Mouse (Mus musculus) thymus, postnatal 0 days (tissue): Measurements from ENCODE around the gene Retsat. TPM values are rescaled to one million over a fixed set of nuclear protein-coding genes. Genes with fewer than 3 reads are reported as not detected.

Source experiments
- DNase-seq: peaks from one replicate; pipeline ENCODE4 v3.0.0-alpha.2; 2015; ENCODE audit warnings: low spot score
- polyA plus RNA-seq: library from polyadenylated mRNA; unstranded; fragments of >200 nt; fragmentation: Nextera tagmentation; extraction: Ambion mirVana; gene quantifications from 2 replicates; pipeline ENCODE4 v1.2.1, GENCODE M21; 2015

Gene Retsat
- polyA plus RNA-seq, 1 experiment from 2014 or later, result 10.5 TPM

DNA sequence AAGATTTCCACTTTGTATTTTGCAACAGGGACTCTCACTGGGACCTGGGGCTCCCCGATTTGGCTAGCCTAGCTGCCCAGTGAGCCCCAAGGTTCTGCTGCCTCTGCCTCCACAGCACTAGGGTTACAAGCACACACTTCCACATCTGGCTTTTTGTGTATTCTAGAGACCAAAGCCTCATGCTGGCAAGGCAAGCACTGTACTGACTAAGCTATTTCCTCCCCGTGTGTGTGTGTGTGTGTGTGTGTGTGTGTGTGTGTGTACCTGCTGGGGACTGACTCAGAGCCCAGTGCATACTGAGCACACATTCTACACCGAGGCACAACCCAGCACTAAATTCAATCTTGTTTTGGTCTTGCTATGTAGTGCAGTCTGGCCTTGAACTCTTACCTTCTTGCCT is 11.6 kb upstream of the Retsat start:
- DNase-seq, result no peak

DNA sequence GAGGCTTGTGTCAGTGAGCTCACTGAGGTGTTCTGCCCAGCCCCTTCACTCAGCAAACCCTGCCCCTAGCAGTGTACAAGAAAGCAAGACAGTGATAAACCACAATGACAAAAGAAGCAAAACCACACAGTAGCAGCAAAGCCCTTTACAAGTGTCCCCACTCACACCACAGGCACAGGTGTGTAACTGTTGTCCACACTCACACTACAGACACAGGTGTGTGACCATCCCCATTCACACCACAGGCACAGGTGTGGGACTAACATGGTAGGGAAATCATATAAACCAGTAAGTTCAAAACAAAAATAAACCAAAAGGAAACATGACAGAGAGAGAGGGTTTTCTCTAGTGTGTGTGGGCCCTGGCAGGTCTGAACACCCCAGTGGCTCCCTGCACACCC is 10.0 kb upstream of the Retsat start:
- no peak for DNase-seq

DNA sequence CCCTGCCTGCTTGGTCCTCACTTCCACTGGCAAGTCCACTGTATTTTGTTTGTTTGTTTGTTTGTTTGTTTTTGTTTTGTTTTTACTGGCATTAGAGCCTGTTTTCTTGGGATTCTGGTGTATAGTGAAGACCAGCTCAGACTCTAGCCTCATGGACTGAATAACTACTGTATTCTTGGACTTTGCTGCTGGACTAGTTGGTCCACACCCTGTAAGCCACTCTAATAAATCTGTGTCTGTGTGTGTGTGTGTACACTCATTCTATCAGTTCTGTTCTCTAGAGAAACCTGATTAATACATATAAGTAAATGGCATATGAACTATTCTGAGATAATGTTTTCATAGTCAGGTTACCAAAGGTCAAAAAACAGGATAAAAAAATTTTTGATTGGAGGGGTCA is 8.2 kb upstream of the Retsat start:
- no peak for DNase-seq

DNA sequence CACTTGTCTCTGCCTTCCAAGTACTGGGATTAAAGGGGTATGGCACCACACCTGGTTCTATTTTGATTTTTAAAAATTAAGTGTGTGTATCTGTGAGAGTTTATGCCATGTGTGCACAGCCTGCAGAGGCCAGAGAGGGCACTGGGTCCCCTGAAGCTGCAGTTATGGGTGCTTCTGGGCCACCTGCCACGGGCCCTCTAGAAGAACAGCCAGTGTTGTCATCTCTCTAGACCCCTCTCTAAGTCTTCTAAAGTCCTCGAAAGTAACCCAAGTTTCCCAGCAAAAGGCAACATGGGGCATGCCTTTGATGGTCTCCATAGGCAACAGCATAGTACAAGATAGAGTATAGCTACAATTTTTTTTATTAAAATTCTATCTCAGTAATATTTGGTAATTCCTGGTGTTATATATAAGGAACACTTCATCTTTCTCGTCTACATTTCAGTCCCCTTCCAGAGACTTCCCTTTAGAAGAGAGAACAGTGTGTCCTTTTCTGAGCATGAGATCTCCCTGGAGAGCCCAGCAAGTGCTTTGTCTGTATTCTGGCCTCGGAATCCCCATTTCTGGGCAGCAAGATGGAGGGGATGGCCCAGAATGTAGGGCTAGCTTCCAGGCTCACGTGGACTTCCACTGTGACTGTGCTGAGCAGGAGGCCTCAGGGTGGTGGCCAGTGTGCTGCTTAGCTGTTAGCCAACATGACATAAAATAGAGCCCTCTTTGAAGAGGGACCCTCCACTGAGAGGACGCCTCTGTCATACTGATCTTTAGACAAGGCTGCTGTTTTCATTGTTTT is 5.1 kb upstream of the Retsat start:
- DNase-seq, result no peak

- DNase-seq, result no peak
These were observed 4.4 kb upstream of the Retsat start for GRCm38 (mm10) chr6:72593914-72594313.

- peak; percentile 14 for DNase-seq
These were observed 996 bp upstream of the Retsat start for GRCm38 (mm10) chr6:72597083-72597874.

- DNase-seq, result no peak
These were observed 699 bp downstream of the Retsat start for GRCm38 (mm10) chr6:72598791-72599557.

DNA sequence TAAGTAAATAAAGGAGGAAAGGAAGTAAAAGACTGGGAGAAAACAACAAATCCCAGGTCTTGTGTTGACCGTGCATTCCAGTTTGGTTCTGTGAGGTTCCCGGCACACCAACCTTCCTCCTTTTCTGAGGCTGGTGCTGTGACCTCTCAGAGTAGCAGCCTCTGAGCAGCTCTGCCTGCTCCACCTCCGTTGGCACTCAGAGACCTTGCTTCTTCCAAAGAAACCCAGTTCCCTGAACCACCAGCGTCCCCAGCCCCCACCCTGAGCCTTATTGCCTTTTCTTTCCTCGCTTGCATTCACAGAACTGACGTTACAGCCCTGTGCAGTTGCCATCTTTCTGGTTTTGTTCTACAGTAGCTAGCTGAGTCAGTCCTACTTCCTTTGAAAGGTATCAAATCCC is 1.9 kb downstream of the Retsat start:
- DNase-seq, result no peak

DNA sequence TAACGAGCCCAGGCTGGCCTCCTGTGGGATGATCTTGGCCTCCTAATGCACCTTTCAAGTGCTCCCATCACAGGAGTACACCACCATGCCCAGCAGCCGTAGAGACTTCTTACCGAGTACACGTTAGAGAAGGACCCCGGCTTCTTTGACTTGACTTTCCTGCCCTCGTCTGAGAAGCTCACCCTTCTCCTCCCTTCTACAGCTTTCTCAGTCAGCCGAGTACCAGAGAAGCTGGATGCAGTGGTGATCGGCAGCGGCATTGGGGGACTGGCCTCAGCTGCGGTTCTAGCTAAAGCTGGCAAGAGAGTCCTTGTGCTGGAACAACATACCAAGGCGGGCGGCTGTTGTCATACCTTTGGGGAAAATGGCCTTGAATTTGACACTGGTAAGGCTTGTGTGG is 2.5 kb downstream of the Retsat start:
- DNase-seq, result no peak

- peak; percentile 86 for DNase-seq
These were observed 3.5 kb downstream of the Retsat start for GRCm38 (mm10) chr6:72601732-72602131.

GRCm38 (mm10) chr6:72604066-72604465 is 5.8 kb downstream of the Retsat start:
- DNase-seq, result no peak

DNA sequence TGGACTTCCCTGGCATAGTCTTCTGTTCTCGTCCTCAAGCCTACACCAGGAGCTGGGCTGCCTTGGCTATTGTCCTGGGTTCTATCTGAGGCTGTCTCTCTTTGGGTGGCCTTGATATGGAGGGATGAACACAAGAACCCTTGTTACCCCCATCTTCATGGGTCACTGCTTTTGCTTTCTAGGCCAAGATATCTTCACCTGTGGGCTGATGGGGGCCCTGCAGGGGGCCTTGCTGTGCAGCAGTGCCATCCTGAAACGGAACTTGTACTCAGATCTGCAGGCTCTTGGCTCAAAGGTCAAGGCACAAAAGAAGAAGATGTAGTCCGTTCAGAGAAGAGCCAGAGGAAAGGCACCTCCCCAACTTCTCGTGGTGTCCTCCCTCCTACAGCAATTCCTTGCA is 8.8 kb downstream of the Retsat start:
- no peak for DNase-seq

- no peak for DNase-seq
These were observed 9.4 kb downstream of the Retsat start for GRCm38 (mm10) chr6:72607676-72608075.

DNA sequence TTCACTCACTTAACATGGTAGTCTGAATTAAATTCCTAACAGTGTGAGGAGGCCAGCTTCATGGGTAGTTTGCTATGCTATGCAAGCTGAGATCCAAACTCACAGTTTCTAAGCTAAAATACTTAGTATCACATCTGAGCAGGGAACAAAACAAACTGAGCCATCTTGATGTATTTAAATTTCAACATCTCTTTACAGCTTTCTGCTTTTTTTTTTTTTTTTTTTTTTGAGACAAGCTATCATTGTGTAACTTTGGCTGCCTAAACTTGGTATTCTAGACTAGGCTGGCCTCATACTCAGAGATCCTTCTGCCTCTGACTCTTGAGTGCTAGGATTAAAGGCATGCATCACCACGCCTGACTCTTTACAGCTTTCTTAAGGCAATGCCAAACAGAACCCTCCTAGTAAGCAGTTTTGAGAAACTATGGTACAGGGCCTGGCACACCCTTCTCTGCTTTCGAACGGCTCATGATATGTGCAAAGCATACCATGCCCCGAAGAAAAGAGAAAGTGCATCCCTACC is 10.4 kb downstream of the Retsat start:
- no peak for DNase-seq

- no peak for DNase-seq
These were observed 12.0 kb downstream of the Retsat start for GRCm38 (mm10) chr6:72610261-72610660.

DNA sequence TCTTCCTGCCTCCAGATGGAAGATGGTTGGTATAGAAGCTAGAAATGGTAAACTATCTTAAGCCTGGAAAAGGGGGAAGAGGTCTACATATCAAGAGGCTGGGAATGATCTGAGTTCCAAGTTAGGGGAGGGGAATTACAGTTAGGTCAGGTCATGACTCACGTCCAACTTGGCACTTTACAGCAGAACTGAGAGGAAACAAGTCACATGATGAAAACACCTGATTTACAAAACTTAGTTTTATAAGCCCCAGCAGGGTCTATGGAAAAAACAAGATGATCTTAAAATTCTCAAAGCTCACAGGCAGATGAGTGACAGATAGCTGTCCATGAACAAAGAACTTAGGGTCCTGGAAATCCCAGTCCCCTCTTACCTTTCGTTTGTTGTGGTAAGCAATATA is 16.9 kb downstream of the Retsat start:
- DNase-seq, result no peak

DNA sequence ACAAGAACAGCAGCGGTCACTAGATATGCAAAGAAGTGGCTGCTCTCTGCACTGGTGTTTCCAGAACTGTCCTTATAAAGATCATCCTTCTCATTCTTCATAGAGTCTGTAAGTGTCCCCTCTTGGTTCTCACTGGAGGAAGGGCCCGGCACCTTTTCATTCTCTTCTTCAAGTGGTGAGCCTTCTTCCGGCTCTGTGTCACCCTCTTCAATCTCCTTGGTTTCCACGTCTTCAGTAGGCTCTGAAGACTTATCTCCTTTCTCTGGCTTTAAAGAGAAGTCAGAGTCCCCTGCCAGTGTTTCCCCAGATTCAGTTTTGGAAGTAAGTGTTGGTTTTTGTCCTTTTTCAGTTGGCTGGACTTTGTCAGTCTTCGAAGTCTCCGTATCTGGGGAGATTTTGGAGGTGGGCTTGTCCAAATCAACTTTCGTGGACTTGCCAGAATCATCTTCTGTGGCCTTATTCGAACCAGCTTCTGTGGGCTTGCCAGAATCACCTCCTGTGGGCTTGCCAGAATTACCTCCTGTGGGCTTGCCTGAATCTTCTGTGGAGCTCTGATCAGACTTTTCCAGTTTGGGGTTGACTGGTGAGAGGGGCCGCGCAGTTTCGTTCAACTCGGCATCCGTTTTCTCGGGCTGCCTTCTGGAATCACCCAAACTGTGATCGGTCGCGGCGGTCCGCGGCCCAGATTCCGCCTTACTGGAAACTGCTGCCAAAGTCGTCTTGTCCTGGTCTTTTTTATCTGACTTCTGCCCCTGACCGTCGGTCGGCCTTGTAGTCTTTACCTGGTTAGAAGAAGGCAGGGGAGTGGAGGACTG is 17.5 kb downstream of the Retsat start:
- DNase-seq, result peak; percentile 42

- peak; percentile 98 for DNase-seq
These were observed 18.5 kb downstream of the Retsat start, which contains the start of gene Tgoln1 for GRCm38 (mm10) chr6:72616643-72617288. Gene Tgoln1 (minus strand): TSS chr6:72617000.

DNA sequence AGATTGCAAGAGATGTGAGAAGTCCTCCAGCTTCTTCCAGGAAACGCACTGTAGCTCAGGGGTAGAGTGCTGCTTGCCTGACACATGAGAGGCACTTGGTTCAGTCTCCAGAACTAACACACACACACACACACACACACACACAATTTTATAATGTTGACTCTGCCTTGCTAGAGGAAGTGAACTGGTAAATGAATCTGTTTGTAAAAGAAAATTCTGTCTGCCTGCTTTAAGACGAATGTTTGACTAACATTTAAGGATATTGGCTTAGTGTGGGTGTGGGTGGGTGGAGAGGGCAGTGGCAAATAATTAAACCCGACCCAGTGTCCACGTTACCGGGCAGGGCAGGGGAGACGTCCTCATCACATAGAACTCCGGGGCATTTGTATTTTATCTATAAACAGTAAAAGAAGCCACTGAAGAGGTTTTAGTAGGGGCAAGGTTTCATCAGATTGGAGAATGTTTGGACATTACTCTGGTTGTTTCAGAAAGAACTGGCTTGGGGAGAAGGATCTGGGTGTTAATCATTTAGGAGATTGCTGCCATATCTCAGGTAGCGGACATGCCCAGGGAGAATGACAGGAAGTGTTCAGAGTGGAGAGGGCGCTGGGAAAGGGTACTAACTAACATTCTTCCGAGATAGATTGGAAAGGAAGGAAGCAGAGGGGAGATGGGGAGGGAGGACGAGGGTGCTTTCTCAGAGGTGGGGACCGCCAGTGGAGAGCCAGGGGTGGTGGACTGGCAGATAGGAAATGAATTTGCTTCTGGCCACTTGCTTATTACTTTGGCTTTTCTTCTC is 21.7 kb downstream of the Retsat start:
- DNase-seq, result no peak
